Mouse (Mus musculus) heart, embryonic 14.5 days (tissue): Measurements from ENCODE around the gene Sdk1. TPM values are rescaled to one million over a fixed set of nuclear protein-coding genes. Genes with fewer than 3 reads are reported as not detected.

ENCODE experiments used
- ATAC-seq: fragments of 200-750 bp; cut with Nextera tagmentation; 2 replicates; pipeline ENCODE4 v1.8.0; 2017; ENCODE audit warnings: low read depth, moderate TSS enrichment; ENCODE audit not compliant: insufficient number of reproducible peaks, insufficient read depth, low FRiP score
- H3K27ac ChIP-seq, 2 experiments: fragments of 200-500 bp in 1 of 2; fragments of 300-500 bp in 1 of 2; sonication (generic) in 1 of 2; replicated peaks in 1 of 2; 2 replicates each; pipeline ENCODE4 v1.5.1; 2012 to 2014; ENCODE audit warnings: low read depth in 2 of 2, low read length in 2 of 2, control low read depth in 1 of 2, mild to moderate bottlenecking in 1 of 2, mixed read lengths in 1 of 2; ENCODE audit not compliant: control insufficient read depth in 1 of 2, insufficient read depth in 1 of 2
- H3K27me3 ChIP-seq: fragments of 300-500 bp; sonication (generic); 2 replicates; pipeline ENCODE4 v1.6.1; 2014; ENCODE audit warnings: mild to moderate bottlenecking, low read length, control low read depth; ENCODE audit not compliant: control insufficient read depth, insufficient read depth
- H3K36me3 ChIP-seq: fragments of 300-500 bp; sonication (generic); 2 replicates; pipeline ENCODE4 v1.6.1; 2014; ENCODE audit warnings: mild to moderate bottlenecking, control low read depth, low read length, mixed read lengths; ENCODE audit not compliant: control insufficient read depth, insufficient read depth
- H3K4me1 ChIP-seq, 2 experiments: fragments of 200-500 bp in 1 of 2; fragments of 300-500 bp in 1 of 2; sonication (generic) in 1 of 2; 2 replicates each; pipeline ENCODE4 v1.6.1; 2012 to 2014; ENCODE audit warnings: low read length in 2 of 2, control low read depth in 1 of 2, mixed read lengths in 1 of 2; ENCODE audit not compliant: control insufficient read depth in 2 of 2, insufficient read depth in 2 of 2
- H3K4me2 ChIP-seq: fragments of 300-500 bp; sonication (generic); 2 replicates; pipeline ENCODE4 v1.6.1; 2014; ENCODE audit warnings: mild to moderate bottlenecking, low read length
- H3K4me3 ChIP-seq, 2 experiments: fragments of 200-500 bp in 1 of 2; fragments of 300-500 bp in 1 of 2; sonication (generic) in 1 of 2; 2 replicates each; pipeline ENCODE4 v1.5.1; 2012 to 2014; ENCODE audit warnings: low read length in 2 of 2, mild to moderate bottlenecking in 2 of 2, control low read depth in 1 of 2, low read depth in 1 of 2, moderate library complexity in 1 of 2; ENCODE audit not compliant: control insufficient read depth in 1 of 2, insufficient read depth in 1 of 2
- H3K9ac ChIP-seq: fragments of 300-500 bp; sonication (generic); 2 replicates; pipeline ENCODE4 v1.6.1; 2014; ENCODE audit warnings: mild to moderate bottlenecking, low read length
- H3K9me3 ChIP-seq: fragments of 300-500 bp; sonication (generic); 2 replicates; pipeline ENCODE4 v1.6.1; 2016; ENCODE audit warnings: low read length, control low read depth; ENCODE audit not compliant: control insufficient read depth
- WGBS: fragments of 180-500 bp; shearing (Covaris S2); extraction: QIAGEN DNeasy Blood & Tissue Kit; methylation state at CpG from one replicate; pipeline ENCODE4 v1.1.7; 2014; 5-methylcytosine and 5-hydroxymethylcytosine counted together
- polyA plus RNA-seq: library from polyadenylated mRNA; unstranded; fragments of >200 nt; fragmentation: Nextera tagmentation; extraction: Ambion mirVana; gene quantifications from 2 replicates; pipeline ENCODE4 v1.2.1, GENCODE M21; 2014

The Sdk1 gene
- polyA plus RNA-seq, result 2.0 and 2.5 TPM in 2 replicates

DNA sequence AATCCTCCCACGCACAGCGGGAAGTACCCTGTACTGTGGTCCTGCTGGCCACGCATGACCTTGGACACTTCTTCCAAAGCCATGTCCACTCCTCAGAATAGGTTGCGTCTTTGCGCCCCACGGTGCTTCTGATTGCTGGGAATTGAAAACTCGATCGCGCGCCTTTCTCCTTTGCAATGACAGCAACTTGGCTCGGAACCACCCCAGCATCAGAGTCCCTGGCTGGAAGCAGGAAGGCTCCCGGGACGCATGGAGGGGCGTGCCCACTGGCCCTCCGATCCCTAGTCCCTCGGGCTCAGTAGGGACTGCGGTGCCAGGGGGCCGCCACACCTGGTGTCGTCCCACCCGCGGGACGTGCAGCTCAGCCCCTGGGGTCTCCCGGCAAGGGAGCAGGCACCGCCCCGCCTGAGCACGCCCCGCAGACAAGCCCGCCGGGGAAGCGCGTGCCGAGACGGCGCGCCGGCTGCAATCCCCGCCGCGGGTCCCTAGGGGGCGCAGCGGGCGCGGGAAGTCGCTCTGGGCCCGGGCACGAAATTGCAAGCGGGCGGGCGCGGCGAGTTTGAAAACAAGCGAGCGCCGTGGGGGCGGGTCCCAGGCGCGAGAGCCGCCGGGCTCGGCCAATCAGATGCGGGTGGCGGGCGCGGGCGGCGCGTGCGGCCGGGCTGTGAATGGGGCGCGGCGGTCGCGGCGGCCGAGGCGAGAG is at the start of gene Sdk1:
Gene Sdk1 (plus strand): TSS at position 650 of the 703 bp plus-strand sequence.
- no peaks in the 10 kb centered on the region for H3K9me3 ChIP-seq
- H3K36me3 ChIP-seq, result no peaks in the 10 kb centered on the region
- peak within 1 kb of the TSS; percentile 17 to 79; a peak in 2 of 4 replicates for H3K27ac ChIP-seq
- peaks cover 7% of the 10 kb centered on the region; the same call in 1 of the 2 replicates for H3K27me3 ChIP-seq
- peak within 1 kb of the TSS; percentile 94 for H3K4me2 ChIP-seq
- peaks cover 10 to 24% of the 10 kb centered on the region in 2 experiments for H3K4me1 ChIP-seq
- peak within 1 kb of the TSS; percentile 69 to 79 for H3K4me3 ChIP-seq
- WGBS, result under 1% methylated on average over 75 of the region's 77 CpGs
- H3K9ac ChIP-seq, result peak within 1 kb of the TSS; percentile 90
- ATAC-seq, result peak; percentile 94

DNA sequence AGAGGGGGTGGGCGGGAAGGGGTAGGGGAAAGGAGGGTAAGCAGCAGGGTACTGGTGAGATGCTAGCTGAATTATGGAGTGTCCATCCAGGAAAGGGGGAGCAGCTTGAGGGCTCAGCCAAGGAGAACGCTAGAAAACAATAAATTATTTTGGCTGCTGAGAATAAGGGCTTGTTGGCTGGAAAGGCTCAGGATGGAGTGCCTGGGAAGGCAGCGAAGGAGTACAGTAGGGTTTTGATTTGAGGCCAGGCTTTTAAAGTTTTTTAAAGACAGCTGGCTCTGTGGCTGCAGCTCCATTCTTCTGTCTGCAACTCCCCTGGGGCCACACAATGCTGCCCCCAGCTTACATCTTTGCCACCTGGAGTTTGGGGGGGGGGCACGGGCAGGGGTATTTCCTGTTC is 44.0 kb upstream of the Sdk1 start:
- WGBS, result 62% methylated on average over 4 of the region's 4 CpGs
- Histone ChIP-seq H3K9me3 (no peaks in the 10 kb centered on the region), H3K9ac (no peak overlapping the region), H3K27ac (no peak overlapping the region), H3K27me3 (no peaks in the 10 kb centered on the region), H3K4me3 (no peak overlapping the region), H3K36me3 (no peaks in the 10 kb centered on the region), H3K4me1 (peaks cover 0 to 2% of the 10 kb centered on the region in 2 experiments; a peak in 1 of 4 replicates), H3K4me2 (no peak overlapping the region)
- ATAC-seq, result no peak

DNA sequence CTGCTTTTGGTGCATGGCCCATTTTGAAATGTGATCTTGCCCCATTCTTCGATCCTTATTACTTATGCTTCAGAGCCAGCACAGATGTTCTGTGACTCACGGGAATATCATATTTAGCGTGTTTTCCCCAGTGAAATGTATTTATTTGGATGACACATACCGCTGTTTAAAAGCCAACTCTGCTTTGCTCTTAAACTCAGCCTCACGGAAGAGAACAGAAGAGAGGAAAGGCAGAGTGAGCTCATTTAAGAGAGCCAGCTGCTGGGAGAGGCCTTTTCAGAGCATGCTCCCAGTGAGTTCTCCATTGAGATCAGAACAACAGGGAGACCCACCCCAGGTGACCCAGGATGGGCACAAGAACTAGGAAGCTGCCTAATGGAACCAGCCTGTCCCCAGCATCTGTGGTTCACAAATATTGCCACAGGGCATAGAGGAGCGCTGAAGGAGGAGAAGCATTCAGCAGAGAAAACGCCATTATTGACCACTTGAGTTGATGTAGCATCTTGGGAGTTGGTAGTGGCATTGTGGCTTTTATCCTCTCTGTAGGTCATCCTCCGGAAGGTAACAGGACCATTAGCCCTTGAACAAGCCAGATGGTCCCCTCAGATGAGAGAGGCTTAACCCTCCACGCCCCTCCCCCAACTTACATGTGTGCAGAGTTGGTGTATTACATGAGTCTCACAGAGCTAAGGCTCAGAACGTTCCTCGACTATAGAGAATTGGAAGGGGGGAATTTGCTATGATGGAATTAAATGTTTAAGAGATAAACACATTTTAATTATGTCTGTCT is 38.8 kb upstream of the Sdk1 start:
- Histone ChIP-seq H3K27ac (no peak overlapping the region), H3K9me3 (no peaks in the 10 kb centered on the region), H3K4me3 (no peak overlapping the region), H3K4me1 (peaks cover 0 to 3% of the 10 kb centered on the region in 2 experiments; a peak in 2 of 4 replicates), H3K27me3 (no peaks in the 10 kb centered on the region), H3K36me3 (no peaks in the 10 kb centered on the region), H3K4me2 (no peak overlapping the region), H3K9ac (no peak overlapping the region)
- 87% methylated on average over 11 of the region's 11 CpGs for WGBS
- no peak for ATAC-seq

DNA sequence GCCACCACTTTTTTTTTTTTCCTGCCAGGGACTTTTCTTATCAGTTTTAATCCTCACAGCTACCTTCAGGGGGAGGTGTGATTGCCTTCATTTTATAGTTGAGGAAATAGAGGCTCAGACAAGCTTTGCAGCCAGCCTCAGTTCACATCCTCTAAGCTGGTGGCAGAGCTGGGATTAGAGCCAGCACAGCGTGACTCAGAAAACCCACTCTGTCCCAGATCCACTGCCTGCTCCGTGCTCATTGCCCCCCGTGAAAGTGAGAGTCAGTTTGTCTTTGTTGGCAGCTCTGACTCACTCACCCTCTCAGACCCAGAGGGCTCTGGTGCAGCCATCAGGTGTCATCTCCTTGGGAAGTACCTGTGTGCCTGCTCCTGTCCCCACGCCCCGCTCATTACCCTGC is 34.2 kb upstream of the Sdk1 start:
- ATAC-seq, result no peak
- WGBS, result 28% methylated on average over 5 of the region's 5 CpGs
- H3K27me3 ChIP-seq, result no peaks in the 10 kb centered on the region
- H3K27ac ChIP-seq, result no peak overlapping the region
- H3K4me2 ChIP-seq, result no peak overlapping the region
- peaks cover 0 to 3% of the 10 kb centered on the region in 2 experiments; a peak in 2 of 4 replicates for H3K4me1 ChIP-seq
- H3K9ac ChIP-seq, result no peak overlapping the region
- H3K36me3 ChIP-seq, result no peaks in the 10 kb centered on the region
- H3K4me3 ChIP-seq, result no peak overlapping the region
- no peaks in the 10 kb centered on the region for H3K9me3 ChIP-seq

DNA sequence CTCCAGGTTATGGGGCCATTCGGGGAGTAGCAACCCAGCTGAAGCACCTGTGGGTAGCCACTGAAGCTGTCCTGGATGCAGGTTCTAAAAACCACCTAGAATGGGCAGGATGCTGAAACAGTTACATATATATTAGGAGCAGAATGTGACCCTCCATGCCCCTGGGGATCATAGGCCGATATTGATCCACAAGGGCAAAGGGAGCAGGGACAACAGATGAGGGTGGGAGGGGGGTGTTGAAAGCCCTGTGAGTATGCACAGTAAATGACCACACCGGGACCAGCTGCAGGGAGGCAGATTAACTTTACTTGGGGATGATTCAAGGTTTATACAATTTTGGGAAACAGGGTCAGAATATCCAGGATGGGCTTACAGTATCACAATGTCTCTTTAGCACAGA is 16.0 kb upstream of the Sdk1 start:
- Histone ChIP-seq H3K27ac (no peak overlapping the region), H3K36me3 (no peaks in the 10 kb centered on the region), H3K4me2 (no peak overlapping the region), H3K4me1 (0 out of 4 replicates have a peak, but pooled peaks cover 3% of the 10 kb centered on the region in 2 experiments), H3K4me3 (no peak overlapping the region), H3K27me3 (no peaks in the 10 kb centered on the region), H3K9me3 (no peaks in the 10 kb centered on the region), H3K9ac (no peak overlapping the region)
- ATAC-seq, result no peak
- 49% methylated on average over 3 of the region's 3 CpGs for WGBS

DNA sequence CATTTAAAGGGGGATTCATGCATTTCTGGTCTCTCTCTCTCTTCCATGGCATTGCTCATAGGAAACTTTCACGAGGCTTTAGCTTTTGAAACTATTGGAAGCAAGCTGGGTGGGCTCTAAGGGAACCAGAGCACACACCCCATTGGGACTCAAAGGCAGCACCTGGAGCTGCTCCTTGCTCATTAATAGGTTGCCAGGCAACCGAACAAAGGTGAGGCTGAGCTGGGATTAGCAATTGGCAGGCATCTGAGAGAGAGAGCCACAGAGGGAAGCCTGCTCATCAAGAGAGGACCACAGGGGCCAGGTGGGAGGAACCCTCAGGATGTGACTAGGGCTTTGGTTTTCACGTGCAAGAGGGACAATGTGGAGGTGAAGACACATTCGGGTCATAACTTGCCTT is 7.0 kb upstream of the Sdk1 start:
- H3K9ac ChIP-seq, result no peak overlapping the region
- H3K27me3 ChIP-seq, result 0 out of 2 replicates have a peak, but pooled peaks cover 4% of the 10 kb centered on the region
- H3K9me3 ChIP-seq, result no peaks in the 10 kb centered on the region
- ATAC-seq, result no peak
- H3K4me3 ChIP-seq, result no peak overlapping the region
- H3K4me2 ChIP-seq, result no peak overlapping the region
- H3K4me1 ChIP-seq, result no peaks in the 10 kb centered on the region; a peak in 1 of 4 replicates
- no peaks in the 10 kb centered on the region for H3K36me3 ChIP-seq
- 49% methylated on average over 4 of the region's 4 CpGs for WGBS
- no peak overlapping the region for H3K27ac ChIP-seq

DNA sequence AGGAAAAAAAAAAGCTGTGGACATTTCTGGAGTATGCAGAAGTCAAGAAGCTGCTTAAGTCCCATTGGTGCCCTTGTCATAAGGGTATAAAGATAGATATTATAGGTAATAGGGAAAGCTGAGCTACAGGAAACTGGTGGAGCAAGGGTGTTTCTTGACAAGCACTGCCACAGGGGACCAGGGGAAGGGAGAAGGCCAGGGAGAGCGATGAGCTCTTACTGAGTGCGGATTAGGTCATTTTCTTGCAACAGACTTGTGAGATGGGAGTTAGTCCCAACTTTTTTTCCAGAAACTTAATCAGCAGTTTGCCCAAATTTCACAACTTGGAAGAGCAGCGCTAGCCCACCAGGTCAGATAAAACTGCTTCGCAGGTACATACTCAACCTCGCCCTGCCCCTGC is 1.9 kb upstream of the Sdk1 start:
- H3K4me3 ChIP-seq, result no peak overlapping the region
- H3K4me2 ChIP-seq, result peak overlapping the region; percentile 94
- no peak overlapping the region for H3K9ac ChIP-seq
- ATAC-seq, result no peak
- H3K27ac ChIP-seq, result no peak overlapping the region
- peaks cover 7% of the 10 kb centered on the region; the same call in 1 of the 2 replicates for H3K27me3 ChIP-seq
- peaks cover 10 to 24% of the 10 kb centered on the region in 2 experiments for H3K4me1 ChIP-seq
- H3K36me3 ChIP-seq, result no peaks in the 10 kb centered on the region
- H3K9me3 ChIP-seq, result no peaks in the 10 kb centered on the region
- 52% methylated on average over 5 of the region's 5 CpGs for WGBS
